Mouse (Mus musculus): ENCODE measurements at regions not wholly inside any gene's neighbourhood (a gene's known extent, or its start where the extent isn't known, plus 50 kb on each side); places are given as distances from the start of the nearest gene placed in this dataset.

DNA sequence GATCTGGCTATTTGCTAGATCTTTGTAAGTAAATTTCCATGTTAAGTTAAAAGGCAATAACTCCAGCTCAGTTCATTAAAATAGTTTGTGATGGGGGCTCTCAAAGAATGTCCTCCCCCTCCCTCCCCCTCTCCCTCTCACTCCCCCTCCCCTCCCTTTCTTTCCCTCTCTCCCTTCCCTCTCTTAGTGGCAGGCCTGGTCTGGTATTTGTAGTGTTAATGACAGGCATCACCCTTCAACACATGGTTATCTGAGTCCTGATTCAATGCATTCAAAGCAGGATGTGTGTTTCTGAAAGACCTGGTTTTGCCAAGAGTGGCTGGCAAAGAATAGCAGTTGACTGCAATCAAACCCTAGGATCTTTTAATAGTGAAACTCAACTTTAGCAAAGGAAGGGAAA, 383.4 kb upstream of the Mpdz start:
- in situ Hi-C loops (cut with MboI; ENCODE audit: low sequenced_read_pairs in 2 of 2, unreplicated experiment in 2 of 2): no loop called here
- H3K27ac ChIP-seq (ENCODE audit: insufficient read depth, low read depth, low read length, poor library complexity, severe bottlenecking): no peak overlapping the region
- H3K4me3 ChIP-seq (ENCODE audit: insufficient read depth in 1 of 2, low read depth in 1 of 2, low read length in 2 of 2, poor library complexity in 1 of 2, severe bottlenecking in 1 of 2): no peak overlapping the region
- H3K36me3 ChIP-seq (ENCODE audit: control insufficient read depth, insufficient read depth, low read length, poor library complexity, severe bottlenecking): no peaks in the 10 kb centered on the region
- H3K9me3 ChIP-seq (ENCODE audit: control insufficient read depth, insufficient read depth, low read depth, low read length): no peaks in the 10 kb centered on the region
- no peak for DNase-seq (ENCODE audit: low read depth, low spot score)
- no peak overlapping the region for H3K9ac ChIP-seq (ENCODE audit: insufficient read depth, low read depth, low read length, poor library complexity, severe bottlenecking)
- no peaks in the 10 kb centered on the region for H3K4me1 ChIP-seq (ENCODE audit: control insufficient read depth in 2 of 2, insufficient read depth in 2 of 2, low read length in 2 of 2, poor library complexity in 1 of 2)
- TF ChIP-seq CHD2 (IDR thresholded peaks at IDR 0.05; ENCODE audit: low read depth, low read length): no peak
- no peak for TF ChIP-seq HCFC1 (IDR thresholded peaks at IDR 0.05; ENCODE audit: borderline replicate concordance, insufficient read depth, low read length)
- no peak for TF ChIP-seq ZC3H11A (IDR thresholded peaks at IDR 0.05; ENCODE audit: borderline replicate concordance, low read depth, low read length)

DNA sequence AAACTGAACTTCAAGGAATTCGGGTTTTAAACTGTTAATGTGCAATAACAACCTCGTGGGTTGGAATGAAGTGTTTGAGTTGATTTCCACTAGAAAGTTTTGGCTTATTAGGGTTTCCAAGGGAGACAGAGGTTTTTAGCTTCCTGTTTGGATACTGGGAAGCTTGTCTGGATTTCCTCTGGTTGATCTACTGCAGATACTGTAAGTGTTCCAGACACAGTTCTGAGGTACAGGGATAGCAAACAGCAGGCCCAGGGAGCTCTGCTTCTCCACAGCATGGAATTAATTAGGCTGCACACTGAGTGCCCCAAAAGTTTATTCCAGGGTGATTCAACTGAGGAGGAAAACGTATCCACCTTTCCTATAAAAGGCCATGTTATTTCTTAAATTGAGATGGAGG, 381.0 kb upstream of the Mpdz start:
- H3K9me3 ChIP-seq (ENCODE audit: control insufficient read depth, insufficient read depth, low read depth, low read length): no peaks in the 10 kb centered on the region
- no peaks in the 10 kb centered on the region for H3K36me3 ChIP-seq (ENCODE audit: control insufficient read depth, insufficient read depth, low read length, poor library complexity, severe bottlenecking)
- no peaks in the 10 kb centered on the region for H3K4me1 ChIP-seq (ENCODE audit: control insufficient read depth in 2 of 2, insufficient read depth in 2 of 2, low read length in 2 of 2, poor library complexity in 1 of 2)
- H3K27ac ChIP-seq (ENCODE audit: insufficient read depth, low read depth, low read length, poor library complexity, severe bottlenecking): no peak overlapping the region
- DNase-seq (ENCODE audit: low read depth, low spot score): no peak
- no peak overlapping the region for H3K9ac ChIP-seq (ENCODE audit: insufficient read depth, low read depth, low read length, poor library complexity, severe bottlenecking)
- in situ Hi-C loops (cut with MboI; ENCODE audit: low sequenced_read_pairs in 2 of 2, unreplicated experiment in 2 of 2): no loop called here
- no peak overlapping the region for H3K4me3 ChIP-seq (ENCODE audit: insufficient read depth in 1 of 2, low read depth in 1 of 2, low read length in 2 of 2, poor library complexity in 1 of 2, severe bottlenecking in 1 of 2)
- TF ChIP-seq ZNF384 (IDR thresholded peaks at IDR 0.05; ENCODE audit: low read depth, low read length) (no peak), CHD2 (IDR thresholded peaks at IDR 0.05; ENCODE audit: low read depth, low read length) (no peak), MAFK (IDR thresholded peaks at IDR 0.05; ENCODE audit: insufficient read depth, low read depth, low read length) (no peak), HCFC1 (IDR thresholded peaks at IDR 0.05; ENCODE audit: borderline replicate concordance, insufficient read depth, low read length) (no peak)

DNA sequence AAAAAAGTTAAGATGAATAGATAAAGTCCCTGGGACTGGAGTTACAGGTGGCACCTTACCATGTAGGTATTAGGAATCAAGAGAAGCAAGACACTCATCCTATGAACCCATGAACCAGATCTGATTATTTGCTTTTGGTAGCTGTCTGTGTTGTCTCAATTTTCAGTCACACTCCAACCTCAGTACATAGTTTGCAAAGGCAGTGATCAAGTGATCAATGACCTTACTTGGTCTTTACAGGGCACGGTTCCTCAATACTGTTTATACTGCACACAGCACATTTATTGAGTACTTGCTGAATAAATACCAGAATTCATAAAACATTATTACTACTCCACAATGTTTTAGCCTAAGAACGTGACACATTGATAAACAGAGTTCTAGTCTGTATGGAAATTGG, 346.7 kb upstream of the Mpdz start:
- no peak for DNase-seq (ENCODE audit: low read depth, low spot score)
- no peak overlapping the region for H3K27ac ChIP-seq (ENCODE audit: insufficient read depth, low read depth, low read length, poor library complexity, severe bottlenecking)
- no peaks in the 10 kb centered on the region for H3K9me3 ChIP-seq (ENCODE audit: control insufficient read depth, insufficient read depth, low read depth, low read length)
- in situ Hi-C loops (cut with MboI; ENCODE audit: low sequenced_read_pairs in 2 of 2, unreplicated experiment in 2 of 2): no loop called here
- no peak overlapping the region for H3K4me3 ChIP-seq (ENCODE audit: insufficient read depth in 1 of 2, low read depth in 1 of 2, low read length in 2 of 2, poor library complexity in 1 of 2, severe bottlenecking in 1 of 2)
- no peaks in the 10 kb centered on the region for H3K36me3 ChIP-seq (ENCODE audit: control insufficient read depth, insufficient read depth, low read length, poor library complexity, severe bottlenecking)
- no peak for TF ChIP-seq ZC3H11A (IDR thresholded peaks at IDR 0.05; ENCODE audit: borderline replicate concordance, low read depth, low read length)
- no peak for TF ChIP-seq ZNF384 (IDR thresholded peaks at IDR 0.05; ENCODE audit: low read depth, low read length)
- no peak for TF ChIP-seq CHD2 (IDR thresholded peaks at IDR 0.05; ENCODE audit: low read depth, low read length)
- no peak for TF ChIP-seq MAFK (IDR thresholded peaks at IDR 0.05; ENCODE audit: insufficient read depth, low read depth, low read length)
- no peak for TF ChIP-seq HCFC1 (IDR thresholded peaks at IDR 0.05; ENCODE audit: borderline replicate concordance, insufficient read depth, low read length)
- H3K4me1 ChIP-seq (ENCODE audit: control insufficient read depth in 2 of 2, insufficient read depth in 2 of 2, low read length in 2 of 2, poor library complexity in 1 of 2): no peaks in the 10 kb centered on the region
- H3K9ac ChIP-seq (ENCODE audit: insufficient read depth, low read depth, low read length, poor library complexity, severe bottlenecking): no peak overlapping the region

DNA sequence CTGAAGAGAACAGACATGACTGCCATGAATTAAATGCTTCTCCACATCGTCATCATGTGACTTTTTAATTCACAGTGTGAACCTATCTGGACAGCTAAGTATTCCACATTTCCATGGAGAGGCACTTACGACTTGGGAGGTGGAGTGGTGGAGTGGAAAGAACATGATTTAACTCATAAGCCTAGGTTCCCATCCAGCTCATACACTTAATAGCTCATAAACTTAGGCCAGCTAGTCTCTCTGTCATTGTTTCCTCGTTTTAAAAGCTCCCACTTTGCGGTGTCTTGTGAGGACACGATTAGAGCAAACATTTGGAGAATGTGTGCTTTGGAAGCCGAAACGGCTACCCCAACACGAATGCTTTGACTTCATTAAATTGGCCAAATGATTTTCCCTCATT, 346.0 kb upstream of the Mpdz start:
- H3K36me3 ChIP-seq (ENCODE audit: control insufficient read depth, insufficient read depth, low read length, poor library complexity, severe bottlenecking): no peaks in the 10 kb centered on the region
- H3K27ac ChIP-seq (ENCODE audit: insufficient read depth, low read depth, low read length, poor library complexity, severe bottlenecking): no peak overlapping the region
- no peak for DNase-seq (ENCODE audit: low read depth, low spot score)
- no peaks in the 10 kb centered on the region for H3K4me1 ChIP-seq (ENCODE audit: control insufficient read depth in 2 of 2, insufficient read depth in 2 of 2, low read length in 2 of 2, poor library complexity in 1 of 2)
- no peak overlapping the region for H3K9ac ChIP-seq (ENCODE audit: insufficient read depth, low read depth, low read length, poor library complexity, severe bottlenecking)
- TF ChIP-seq HCFC1 (IDR thresholded peaks at IDR 0.05; ENCODE audit: borderline replicate concordance, insufficient read depth, low read length) (no peak), CHD2 (IDR thresholded peaks at IDR 0.05; ENCODE audit: low read depth, low read length) (no peak), ZC3H11A (IDR thresholded peaks at IDR 0.05; ENCODE audit: borderline replicate concordance, low read depth, low read length) (no peak), ZNF384 (IDR thresholded peaks at IDR 0.05; ENCODE audit: low read depth, low read length) (no peak), MAFK (IDR thresholded peaks at IDR 0.05; ENCODE audit: insufficient read depth, low read depth, low read length) (no peak)
- no peaks in the 10 kb centered on the region for H3K9me3 ChIP-seq (ENCODE audit: control insufficient read depth, insufficient read depth, low read depth, low read length)
- in situ Hi-C loops (cut with MboI; ENCODE audit: low sequenced_read_pairs in 2 of 2, unreplicated experiment in 2 of 2): no loop called here
- H3K4me3 ChIP-seq (ENCODE audit: insufficient read depth in 1 of 2, low read depth in 1 of 2, low read length in 2 of 2, poor library complexity in 1 of 2, severe bottlenecking in 1 of 2): no peak overlapping the region

DNA sequence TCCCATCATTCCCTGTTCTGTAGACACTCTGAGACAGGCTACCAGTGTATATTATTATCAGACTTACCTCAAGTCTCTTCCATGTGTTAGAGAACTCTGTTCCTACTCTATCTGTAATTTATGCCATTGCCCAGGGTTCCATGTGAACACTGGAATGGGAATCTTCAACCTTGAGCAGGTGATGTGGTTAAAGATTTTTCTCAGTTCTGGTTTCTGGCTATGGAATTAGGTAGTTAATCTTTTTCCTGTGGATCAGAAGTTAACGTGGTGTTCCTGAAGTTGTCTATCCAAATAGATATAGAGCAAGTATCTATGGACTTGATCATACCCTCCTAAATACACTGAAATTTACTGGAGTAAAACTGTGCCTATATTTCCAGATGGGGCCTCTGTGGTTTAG, 339.4 kb upstream of the Mpdz start:
- Histone ChIP-seq H3K4me3 (ENCODE audit: insufficient read depth in 1 of 2, low read depth in 1 of 2, low read length in 2 of 2, poor library complexity in 1 of 2, severe bottlenecking in 1 of 2) (no peak overlapping the region), H3K36me3 (ENCODE audit: control insufficient read depth, insufficient read depth, low read length, poor library complexity, severe bottlenecking) (no peaks in the 10 kb centered on the region), H3K9me3 (ENCODE audit: control insufficient read depth, insufficient read depth, low read depth, low read length) (no peaks in the 10 kb centered on the region), H3K9ac (ENCODE audit: insufficient read depth, low read depth, low read length, poor library complexity, severe bottlenecking) (no peak overlapping the region), H3K4me1 (ENCODE audit: control insufficient read depth in 2 of 2, insufficient read depth in 2 of 2, low read length in 2 of 2, poor library complexity in 1 of 2) (no peaks in the 10 kb centered on the region), H3K27ac (ENCODE audit: insufficient read depth, low read depth, low read length, poor library complexity, severe bottlenecking) (no peak overlapping the region)
- in situ Hi-C loops (cut with MboI; ENCODE audit: low sequenced_read_pairs in 2 of 2, unreplicated experiment in 2 of 2): no loop called here
- TF ChIP-seq MAFK (IDR thresholded peaks at IDR 0.05; ENCODE audit: insufficient read depth, low read depth, low read length): no peak
- TF ChIP-seq ZNF384 (IDR thresholded peaks at IDR 0.05; ENCODE audit: low read depth, low read length): no peak
- TF ChIP-seq CHD2 (IDR thresholded peaks at IDR 0.05; ENCODE audit: low read depth, low read length): no peak
- no peak for TF ChIP-seq ZC3H11A (IDR thresholded peaks at IDR 0.05; ENCODE audit: borderline replicate concordance, low read depth, low read length)
- no peak for TF ChIP-seq HCFC1 (IDR thresholded peaks at IDR 0.05; ENCODE audit: borderline replicate concordance, insufficient read depth, low read length)
- DNase-seq (ENCODE audit: low read depth, low spot score): no peak
